Mouse (Mus musculus) layer of hippocampus, adult 2 months (tissue): ENCODE measurements at regions not wholly inside any gene's neighbourhood (a gene's known extent, or its start where the extent isn't known, plus 50 kb on each side); places are given as distances from the start of the nearest gene placed in this dataset.
A peak's percentile ranks its signal among the peaks of the same experiment; 100 is the strongest.

Experiments used
- DNase-seq, 2 experiments: peaks; one replicate each; pipeline ENCODE4 v3.0.0; 2022; ENCODE audit warnings: low spot score in 2 of 2
- H3K27ac ChIP-seq: fragments of 200-600 bp; 2 replicates; pipeline ENCODE4 v1.8.1; 2022
- H3K4me3 ChIP-seq: fragments of 200-600 bp; 2 replicates; pipeline ENCODE4 v1.8.1; 2022; ENCODE audit warnings: mild to moderate bottlenecking
- CTCF ChIP-seq: fragments of 200-600 bp; conservative IDR thresholded peaks from 2 replicates; pipeline ENCODE4 v1.8.1; 2022; ENCODE audit warnings: antibody characterized with exemption, mild to moderate bottlenecking, moderate library complexity

DNA sequence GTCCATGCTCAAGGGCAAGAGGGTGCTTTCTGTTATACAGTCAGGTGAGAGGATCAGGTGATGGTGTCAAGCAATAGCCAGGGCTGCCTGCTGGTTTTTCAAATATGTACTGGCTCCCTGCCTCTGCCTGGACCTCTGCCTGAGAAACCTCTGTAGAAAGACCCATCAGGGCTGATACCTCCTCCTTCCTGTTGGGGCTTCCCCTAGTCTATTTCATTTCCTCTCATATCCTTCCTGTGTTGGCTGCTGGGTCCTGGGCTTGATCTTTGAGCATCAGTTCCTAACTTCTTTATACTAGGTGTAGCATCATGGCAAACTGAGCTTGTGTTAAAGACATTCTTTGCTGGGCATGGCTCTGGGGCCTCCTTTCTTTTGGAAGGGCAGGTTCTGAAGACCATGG lies 89.5 kb downstream of the Tmem38b start:
- DNase-seq: no peak
- no peak for TF ChIP-seq CTCF
- no peak overlapping the region for H3K27ac ChIP-seq
- H3K4me3 ChIP-seq: no peak overlapping the region

GRCm38 (mm10) chr4:53919188-53919587 lies 93.3 kb downstream of the Tmem38b start:
- Histone ChIP-seq H3K27ac (no peak overlapping the region), H3K4me3 (no peak overlapping the region)
- DNase-seq: peak; percentile 56 to 70
- TF ChIP-seq CTCF: peak; percentile 80

DNA sequence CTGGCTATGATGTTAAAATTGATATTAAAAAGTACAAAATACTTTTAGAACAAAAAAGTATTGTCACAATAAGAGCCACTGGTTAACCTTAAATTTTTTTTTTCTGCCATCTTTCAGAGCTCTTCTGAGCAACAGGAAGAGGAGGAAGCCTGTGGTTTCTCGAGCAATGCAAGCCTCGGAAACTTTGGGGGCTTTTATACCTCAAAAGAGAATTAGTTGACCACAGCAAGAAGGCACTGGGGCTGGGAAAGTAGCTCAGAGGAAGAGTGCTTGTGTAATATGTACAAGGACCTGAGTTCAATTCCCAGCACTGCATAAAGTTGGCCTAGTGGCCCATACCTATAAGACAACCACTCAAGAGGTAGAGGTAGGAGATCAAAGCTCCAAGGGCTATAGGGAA lies 94.7 kb downstream of the Tmem38b start:
- DNase-seq: no peak
- H3K27ac ChIP-seq: no peak overlapping the region
- no peak for TF ChIP-seq CTCF
- no peak overlapping the region for H3K4me3 ChIP-seq

GRCm38 (mm10) chr4:53931068-53931467 lies 105.2 kb downstream of the Tmem38b start:
- DNase-seq: no peak
- TF ChIP-seq CTCF: no peak
- Histone ChIP-seq H3K27ac (no peak overlapping the region), H3K4me3 (no peak overlapping the region)

GRCm38 (mm10) chr4:53931499-53931898 lies 105.7 kb downstream of the Tmem38b start:
- peak; percentile 35 to 57 for DNase-seq
- Histone ChIP-seq H3K4me3 (peak overlapping the region; percentile 45), H3K27ac (no peak overlapping the region)
- TF ChIP-seq CTCF: peak; percentile 84

- TF ChIP-seq CTCF: no peak
- DNase-seq: no peak
- H3K4me3 ChIP-seq: no peak overlapping the region
- no peak overlapping the region for H3K27ac ChIP-seq
Observed at GRCm38 (mm10) chr4:53935306-53935705, 109.5 kb downstream of the Tmem38b start.

DNA sequence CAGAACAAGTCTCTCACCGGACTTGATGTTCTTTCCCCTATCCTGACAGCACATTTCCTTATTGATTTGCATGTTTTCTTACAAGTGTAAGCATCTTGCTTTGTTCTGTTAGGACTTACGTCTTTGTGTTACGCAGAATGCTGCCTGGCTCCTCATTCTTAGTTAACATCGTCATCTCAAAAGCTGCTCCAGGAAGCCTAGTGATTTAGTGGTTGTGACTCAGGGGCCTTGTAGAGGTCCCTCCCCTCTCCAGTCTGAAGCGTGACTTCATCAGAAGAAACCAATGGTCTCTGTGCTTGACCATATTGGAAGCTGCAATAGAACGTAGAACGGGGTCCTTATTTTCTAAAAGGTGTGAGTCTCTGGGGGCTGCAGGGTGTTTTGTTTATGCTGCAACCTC lies 122.9 kb downstream of the Tmem38b start:
- TF ChIP-seq CTCF: no peak
- no peak overlapping the region for H3K4me3 ChIP-seq
- no peak for DNase-seq
- no peak overlapping the region for H3K27ac ChIP-seq

- DNase-seq: no peak
- Histone ChIP-seq H3K27ac (no peak overlapping the region), H3K4me3 (no peak overlapping the region)
- TF ChIP-seq CTCF: no peak
Observed at GRCm38 (mm10) chr4:53949164-53949563, 123.3 kb downstream of the Tmem38b start.

- H3K4me3 ChIP-seq: no peak overlapping the region
- no peak for TF ChIP-seq CTCF
- DNase-seq: no peak
- H3K27ac ChIP-seq: no peak overlapping the region
Observed at GRCm38 (mm10) chr4:53950496-53950895, 124.7 kb downstream of the Tmem38b start.

DNA sequence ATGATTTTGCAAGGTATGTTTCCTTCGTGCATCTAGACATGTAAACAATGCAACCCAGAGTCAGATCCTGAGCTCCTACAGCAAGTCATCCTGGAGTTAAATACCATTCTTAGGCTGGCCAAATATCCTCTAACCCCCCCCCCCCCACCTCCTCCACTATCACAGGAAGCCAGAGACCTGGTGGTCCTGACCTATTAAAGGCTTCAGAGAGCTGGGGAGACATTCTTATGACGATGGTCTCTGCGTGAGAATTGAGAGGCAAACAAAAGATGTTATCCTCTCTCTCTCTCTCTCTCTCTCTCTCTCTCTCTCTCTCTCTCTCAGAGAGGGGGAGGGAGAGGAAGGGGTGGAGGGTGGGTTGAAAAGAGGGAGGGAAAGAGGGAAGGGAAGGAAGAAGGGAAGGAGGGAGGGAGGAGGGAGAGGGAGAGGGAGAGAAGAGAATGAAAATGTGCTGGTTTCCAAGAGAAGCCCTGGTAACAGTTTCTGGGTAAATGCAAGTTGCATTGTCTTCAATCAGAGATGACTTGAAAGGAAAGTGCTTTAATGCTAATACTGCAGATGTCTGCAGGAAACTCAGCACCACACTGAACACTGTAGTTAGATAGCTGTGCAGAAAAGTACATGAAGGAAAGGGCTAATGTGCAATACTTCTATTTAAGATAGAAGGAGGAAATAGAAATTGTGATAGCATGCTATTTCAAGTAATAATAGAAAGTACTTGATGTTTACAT lies 125.3 kb downstream of the Tmem38b start:
- TF ChIP-seq CTCF: no peak
- H3K4me3 ChIP-seq: no peak overlapping the region
- DNase-seq: no peak
- H3K27ac ChIP-seq: peak overlapping the region; percentile 14; the same call in 1 of the 2 replicates

DNA sequence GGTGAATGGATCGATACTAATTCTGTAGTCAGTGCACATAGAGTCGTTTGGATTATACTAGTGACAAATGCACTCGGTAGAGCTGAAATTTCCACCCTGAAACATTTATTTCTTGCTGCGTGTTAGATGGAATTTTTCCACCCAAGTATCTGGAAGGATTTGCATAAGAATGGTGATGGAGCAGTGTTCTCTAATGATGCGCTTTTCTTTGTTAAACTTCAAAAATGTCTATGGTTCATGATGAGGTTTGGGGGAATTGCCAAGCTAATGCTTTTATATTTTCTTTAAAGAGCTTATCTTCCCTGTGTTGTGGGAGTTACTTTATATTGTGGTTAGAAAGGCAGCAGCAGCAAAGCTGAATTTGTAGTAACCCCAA lies 125.9 kb downstream of the Tmem38b start:
- peak overlapping the region; percentile 14; the same call in 1 of the 2 replicates for H3K27ac ChIP-seq
- TF ChIP-seq CTCF: no peak
- H3K4me3 ChIP-seq: no peak overlapping the region

GRCm38 (mm10) chr4:53952288-53952687 lies 126.4 kb downstream of the Tmem38b start:
- no peak for DNase-seq
- Histone ChIP-seq H3K27ac (no peak overlapping the region; the same call in 1 of the 2 replicates), H3K4me3 (no peak overlapping the region)
- no peak for TF ChIP-seq CTCF

More for the DNA sequence above, 125.9 kb downstream of the Tmem38b start:
- DNase-seq: no peak

- TF ChIP-seq CTCF: no peak
- H3K27ac ChIP-seq: no peak overlapping the region
- no peak for DNase-seq
- no peak overlapping the region for H3K4me3 ChIP-seq
Observed at GRCm38 (mm10) chr4:53962458-53962857, 136.6 kb downstream of the Tmem38b start.

- Histone ChIP-seq H3K4me3 (no peak overlapping the region), H3K27ac (no peak overlapping the region)
- TF ChIP-seq CTCF: no peak
- DNase-seq: no peak
Observed at GRCm38 (mm10) chr4:53970461-53970860, 144.6 kb downstream of the Tmem38b start.
